Mouse (Mus musculus): ENCODE measurements at regions not wholly inside any gene's neighbourhood (a gene's known extent, or its start where the extent isn't known, plus 50 kb on each side); places are given as distances from the start of the nearest gene placed in this dataset.

DNA sequence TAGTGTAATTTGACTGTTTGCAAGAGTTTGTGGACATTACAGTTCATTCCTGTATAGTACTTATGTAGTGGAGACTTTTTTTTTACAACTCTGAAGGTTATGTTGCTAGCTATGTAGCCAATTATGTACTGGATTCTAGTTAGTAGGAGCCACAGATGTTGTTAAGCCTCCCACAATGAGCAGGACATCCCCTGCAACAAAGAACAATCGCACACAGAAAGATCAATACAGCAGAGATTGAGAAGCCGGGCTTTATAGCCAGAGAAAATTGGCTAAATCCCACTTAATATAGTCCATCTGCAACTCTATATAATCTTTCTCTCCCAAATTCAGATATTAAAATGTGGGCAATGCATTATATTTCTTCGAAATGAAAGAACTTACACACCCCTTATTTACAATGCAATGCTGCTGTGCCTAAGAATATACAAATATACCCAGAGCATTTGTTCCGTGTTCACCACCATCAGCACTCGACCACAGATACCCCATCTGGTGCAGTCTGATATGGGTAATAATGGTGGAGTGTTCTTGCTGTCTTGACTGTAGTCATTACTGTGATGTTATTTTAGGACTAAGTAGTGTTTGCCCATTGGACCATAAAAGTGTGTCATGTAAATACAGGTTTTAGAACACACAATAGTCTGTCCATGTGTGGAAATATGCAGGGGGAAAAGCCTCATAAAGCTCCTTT, 1351.9 kb upstream of the Zeb2 start:
- Histone ChIP-seq H3K9ac (ENCODE audit: insufficient read depth, low read depth, low read length, poor library complexity, severe bottlenecking) (no peak overlapping the region), H3K27ac (ENCODE audit: insufficient read depth, low read depth, low read length, poor library complexity, severe bottlenecking) (no peak overlapping the region), H3K4me3 (ENCODE audit: insufficient read depth in 1 of 2, low read depth in 1 of 2, low read length in 2 of 2, poor library complexity in 1 of 2, severe bottlenecking in 1 of 2) (no peak overlapping the region), H3K36me3 (ENCODE audit: control insufficient read depth, insufficient read depth, low read length, poor library complexity, severe bottlenecking) (no peaks in the 10 kb centered on the region), H3K4me1 (ENCODE audit: control insufficient read depth in 2 of 2, insufficient read depth in 2 of 2, low read length in 2 of 2, poor library complexity in 1 of 2) (no peaks in the 10 kb centered on the region), H3K9me3 (ENCODE audit: control insufficient read depth, insufficient read depth, low read depth, low read length) (no peaks in the 10 kb centered on the region)
- in situ Hi-C loops (cut with MboI; ENCODE audit: low sequenced_read_pairs in 2 of 2, unreplicated experiment in 2 of 2), result no loop called here
- no peak for DNase-seq (ENCODE audit: low read depth, low spot score)
- no peak for TF ChIP-seq CHD2 (IDR thresholded peaks at IDR 0.05; ENCODE audit: low read depth, low read length)
- no peak for TF ChIP-seq ZC3H11A (IDR thresholded peaks at IDR 0.05; ENCODE audit: borderline replicate concordance, low read depth, low read length)
- TF ChIP-seq MAFK (IDR thresholded peaks at IDR 0.05; ENCODE audit: insufficient read depth, low read depth, low read length), result no peak
- no peak for TF ChIP-seq HCFC1 (IDR thresholded peaks at IDR 0.05; ENCODE audit: borderline replicate concordance, insufficient read depth, low read length)
- no peak for TF ChIP-seq ZNF384 (IDR thresholded peaks at IDR 0.05; ENCODE audit: low read depth, low read length)

DNA sequence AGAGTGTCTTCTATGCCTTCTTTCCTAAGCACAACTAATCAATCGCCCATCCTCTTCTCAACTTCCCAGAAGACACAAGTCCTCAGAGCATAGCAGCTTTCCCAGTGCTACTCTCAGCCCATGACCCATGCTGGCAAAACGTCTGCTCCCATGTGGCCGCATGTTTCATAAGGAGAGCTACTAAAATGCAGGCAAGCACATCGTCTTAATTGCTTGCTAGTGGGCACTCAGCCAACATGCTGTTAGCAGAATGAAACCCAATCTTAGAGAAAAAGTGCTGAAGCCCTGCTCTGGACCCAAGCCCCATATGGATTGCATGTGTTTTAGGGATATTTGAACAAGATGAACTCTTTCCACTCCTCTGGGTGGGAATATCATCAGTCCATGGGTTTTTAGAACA, 1348.2 kb upstream of the Zeb2 start:
- no peak overlapping the region for H3K27ac ChIP-seq (ENCODE audit: insufficient read depth, low read depth, low read length, poor library complexity, severe bottlenecking)
- H3K36me3 ChIP-seq (ENCODE audit: control insufficient read depth, insufficient read depth, low read length, poor library complexity, severe bottlenecking), result no peaks in the 10 kb centered on the region
- no peak for DNase-seq (ENCODE audit: low read depth, low spot score)
- in situ Hi-C loops (cut with MboI; ENCODE audit: low sequenced_read_pairs in 2 of 2, unreplicated experiment in 2 of 2), result no loop called here
- no peak overlapping the region for H3K9ac ChIP-seq (ENCODE audit: insufficient read depth, low read depth, low read length, poor library complexity, severe bottlenecking)
- H3K4me3 ChIP-seq (ENCODE audit: insufficient read depth in 1 of 2, low read depth in 1 of 2, low read length in 2 of 2, poor library complexity in 1 of 2, severe bottlenecking in 1 of 2), result no peak overlapping the region
- no peaks in the 10 kb centered on the region for H3K4me1 ChIP-seq (ENCODE audit: control insufficient read depth in 2 of 2, insufficient read depth in 2 of 2, low read length in 2 of 2, poor library complexity in 1 of 2)
- TF ChIP-seq HCFC1 (IDR thresholded peaks at IDR 0.05; ENCODE audit: borderline replicate concordance, insufficient read depth, low read length) (no peak), ZC3H11A (IDR thresholded peaks at IDR 0.05; ENCODE audit: borderline replicate concordance, low read depth, low read length) (no peak), ZNF384 (IDR thresholded peaks at IDR 0.05; ENCODE audit: low read depth, low read length) (no peak), CHD2 (IDR thresholded peaks at IDR 0.05; ENCODE audit: low read depth, low read length) (no peak), MAFK (IDR thresholded peaks at IDR 0.05; ENCODE audit: insufficient read depth, low read depth, low read length) (no peak)
- H3K9me3 ChIP-seq (ENCODE audit: control insufficient read depth, insufficient read depth, low read depth, low read length), result no peaks in the 10 kb centered on the region

DNA sequence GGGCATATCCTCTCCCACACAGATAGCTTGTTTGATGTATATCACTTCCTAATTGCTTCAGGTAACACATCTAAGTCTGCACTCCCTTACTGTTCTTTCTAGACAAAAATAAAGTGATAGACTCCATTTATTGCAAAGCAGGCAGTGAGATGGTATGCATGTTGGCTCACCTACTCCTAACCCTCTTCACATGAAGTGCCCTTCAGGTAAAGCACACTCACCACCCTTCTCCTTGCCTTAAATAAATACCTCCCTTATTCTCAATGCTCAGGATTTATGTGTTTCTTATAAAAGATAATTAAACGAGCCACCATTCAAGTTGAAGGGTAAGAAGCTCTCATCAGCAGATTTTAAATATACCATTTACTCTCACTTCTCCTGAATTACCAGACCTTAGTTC, 1347.7 kb upstream of the Zeb2 start:
- Histone ChIP-seq H3K4me1 (ENCODE audit: control insufficient read depth in 2 of 2, insufficient read depth in 2 of 2, low read length in 2 of 2, poor library complexity in 1 of 2) (no peaks in the 10 kb centered on the region), H3K36me3 (ENCODE audit: control insufficient read depth, insufficient read depth, low read length, poor library complexity, severe bottlenecking) (no peaks in the 10 kb centered on the region), H3K9ac (ENCODE audit: insufficient read depth, low read depth, low read length, poor library complexity, severe bottlenecking) (no peak overlapping the region), H3K27ac (ENCODE audit: insufficient read depth, low read depth, low read length, poor library complexity, severe bottlenecking) (no peak overlapping the region), H3K9me3 (ENCODE audit: control insufficient read depth, insufficient read depth, low read depth, low read length) (no peaks in the 10 kb centered on the region), H3K4me3 (ENCODE audit: insufficient read depth in 1 of 2, low read depth in 1 of 2, low read length in 2 of 2, poor library complexity in 1 of 2, severe bottlenecking in 1 of 2) (no peak overlapping the region)
- no peak for DNase-seq (ENCODE audit: low read depth, low spot score)
- TF ChIP-seq MAFK (IDR thresholded peaks at IDR 0.05; ENCODE audit: insufficient read depth, low read depth, low read length), result no peak
- TF ChIP-seq ZNF384 (IDR thresholded peaks at IDR 0.05; ENCODE audit: low read depth, low read length), result no peak
- no peak for TF ChIP-seq CHD2 (IDR thresholded peaks at IDR 0.05; ENCODE audit: low read depth, low read length)
- TF ChIP-seq HCFC1 (IDR thresholded peaks at IDR 0.05; ENCODE audit: borderline replicate concordance, insufficient read depth, low read length), result no peak
- TF ChIP-seq ZC3H11A (IDR thresholded peaks at IDR 0.05; ENCODE audit: borderline replicate concordance, low read depth, low read length), result no peak
- in situ Hi-C loops (cut with MboI; ENCODE audit: low sequenced_read_pairs in 2 of 2, unreplicated experiment in 2 of 2), result no loop called here

DNA sequence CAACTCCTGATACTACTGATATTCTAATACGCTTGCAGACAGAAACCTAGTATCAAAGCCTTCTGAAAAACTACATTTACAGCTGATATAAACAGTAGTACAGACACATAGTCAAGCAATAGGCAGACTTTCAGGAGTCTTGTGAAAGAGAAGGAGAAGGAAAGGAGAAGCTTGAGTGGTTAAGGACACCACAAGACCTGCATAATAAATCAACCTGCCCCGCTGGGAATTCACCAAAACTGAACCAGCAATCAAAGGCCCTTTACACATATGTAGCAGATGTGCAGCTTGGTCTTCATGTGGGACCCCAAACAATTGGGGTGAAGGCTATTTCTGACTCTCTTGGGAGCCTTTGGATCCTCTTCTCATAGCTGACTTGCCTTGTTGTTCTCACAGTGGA, 1345.5 kb upstream of the Zeb2 start:
- Histone ChIP-seq H3K4me3 (ENCODE audit: insufficient read depth in 1 of 2, low read depth in 1 of 2, low read length in 2 of 2, poor library complexity in 1 of 2, severe bottlenecking in 1 of 2) (no peak overlapping the region), H3K36me3 (ENCODE audit: control insufficient read depth, insufficient read depth, low read length, poor library complexity, severe bottlenecking) (no peaks in the 10 kb centered on the region), H3K9me3 (ENCODE audit: control insufficient read depth, insufficient read depth, low read depth, low read length) (no peaks in the 10 kb centered on the region), H3K9ac (ENCODE audit: insufficient read depth, low read depth, low read length, poor library complexity, severe bottlenecking) (no peak overlapping the region), H3K4me1 (ENCODE audit: control insufficient read depth in 2 of 2, insufficient read depth in 2 of 2, low read length in 2 of 2, poor library complexity in 1 of 2) (no peaks in the 10 kb centered on the region), H3K27ac (ENCODE audit: insufficient read depth, low read depth, low read length, poor library complexity, severe bottlenecking) (no peak overlapping the region)
- in situ Hi-C loops (cut with MboI; ENCODE audit: low sequenced_read_pairs in 2 of 2, unreplicated experiment in 2 of 2), result no loop called here
- DNase-seq (ENCODE audit: low read depth, low spot score), result no peak
- TF ChIP-seq CHD2 (IDR thresholded peaks at IDR 0.05; ENCODE audit: low read depth, low read length) (no peak), HCFC1 (IDR thresholded peaks at IDR 0.05; ENCODE audit: borderline replicate concordance, insufficient read depth, low read length) (no peak), ZC3H11A (IDR thresholded peaks at IDR 0.05; ENCODE audit: borderline replicate concordance, low read depth, low read length) (no peak), MAFK (IDR thresholded peaks at IDR 0.05; ENCODE audit: insufficient read depth, low read depth, low read length) (no peak), ZNF384 (IDR thresholded peaks at IDR 0.05; ENCODE audit: low read depth, low read length) (no peak)

Data from ES-E14 (cell line).